ENCODE assay signal across 8 mouse cellular contexts in the genomic region with DNA sequence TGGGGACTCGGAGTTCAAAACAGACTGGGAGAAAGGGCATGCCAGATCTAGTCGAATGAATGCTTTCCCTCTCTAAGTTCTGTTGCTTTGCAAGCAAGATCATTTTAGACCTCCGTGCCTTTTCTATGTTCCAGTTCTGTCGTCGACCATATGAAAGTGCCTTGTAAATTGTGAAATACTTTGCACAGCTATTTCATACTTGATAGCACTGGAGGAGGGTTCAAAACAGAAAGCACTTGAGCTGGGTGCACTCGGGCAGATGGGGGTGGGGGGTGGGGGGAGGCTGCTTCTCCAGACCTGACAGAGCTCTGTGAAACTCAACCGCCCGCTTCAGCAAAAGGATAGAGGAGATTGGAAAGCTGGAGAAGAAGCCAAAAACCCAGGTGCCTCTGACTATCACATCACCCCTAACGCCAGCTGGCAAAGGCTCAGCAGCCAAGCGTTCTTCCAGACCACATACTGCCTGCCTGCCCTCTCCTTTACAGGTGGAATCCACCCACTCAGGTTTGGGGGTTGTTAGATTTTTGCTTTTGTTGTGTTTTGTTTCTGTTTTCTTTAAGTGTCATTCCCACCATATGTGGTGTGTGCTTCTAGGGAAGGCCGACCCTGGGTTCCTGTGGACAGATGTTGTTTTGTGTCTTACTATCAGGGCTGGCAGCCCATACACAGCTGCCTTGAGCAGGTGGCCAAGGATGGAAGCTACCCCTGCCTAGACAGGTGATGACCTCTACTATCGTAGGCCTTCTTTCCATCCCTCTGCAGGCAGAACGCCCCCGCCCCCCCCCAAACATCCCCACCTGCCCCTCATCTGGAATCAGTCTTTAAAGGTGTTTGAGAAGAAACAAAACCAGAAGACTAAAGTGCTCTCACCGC. TPM values are rescaled to one million over a fixed set of nuclear protein-coding genes. Genes with fewer than 3 reads are reported as not detected.
A peak's percentile ranks its signal among the peaks of the same experiment; 100 is the strongest.
DNase-seq lines count a peak whose midpoint lies in the region; ATAC-seq and TF ChIP-seq lines count a peak whose summit lies in the region.

No protein-coding gene starts in this region.

- H3K4me2 ChIP-seq in forebrain, embryonic 13.5 days, result peak overlapping the region; percentile 99

- TF ChIP-seq POLR2A in small intestine, adult 2 months (IDR thresholded peaks at IDR 0.05; ENCODE audit: low read depth, low read length), result no peak

- peak; percentile 62 for DNase-seq in gastrocnemius, adult 2 months
- no peak for DNase-seq in gastrocnemius, postnatal 14 days
- no peak for DNase-seq in limb, embryonic 10.5 days (ENCODE audit: low spot score)
- no peak for DNase-seq in gastrocnemius, postnatal 36 days
- no peak for DNase-seq in spleen, postnatal 14 days (ENCODE audit: low spot score in 2 of 2)

- intact Hi-C loops in gastrocnemius, adult 2 months (cut with DNase I), result loop anchor here (2.0 to 5.0 kb wide), 3 partner anchors 53 to 154 kb away; partner anchors contain the start of genes Aagab and Iqch
- intact Hi-C loops in gastrocnemius, postnatal 14 days (cut with DNase I; ENCODE audit: low total_unique reads), result loop anchor here (10.0 kb wide), 1 partner anchor 91 kb away; no protein-coding TSS in a partner anchor
- intact Hi-C loops in gastrocnemius, postnatal 36 days (cut with DNase I), result loop anchor here (2.0 kb wide), 3 partner anchors 49 to 105 kb away; no protein-coding TSS in a partner anchor

- no peaks in the 10 kb centered on the region for H3K9me3 ChIP-seq in E14TG2a.4 (ENCODE audit: low read length)
- no peaks in the 10 kb centered on the region for H3K9me3 ChIP-seq in forebrain, embryonic 13.5 days (replicated peaks)
- no peaks in the 10 kb centered on the region for H3K9me3 ChIP-seq in limb, embryonic 10.5 days (replicated peaks)

- no peak for TF ChIP-seq CTCF in gastrocnemius, adult 2 months (IDR thresholded peaks at IDR 0.05)
- TF ChIP-seq CTCF in E14TG2a.4 (conservative IDR thresholded peaks at IDR 0.05; ENCODE audit: low read length), result no peak
- no peak for TF ChIP-seq CTCF in small intestine, adult 2 months (IDR thresholded peaks at IDR 0.05; ENCODE audit: extremely low read depth, insufficient read length, insufficient replicate concordance, low read depth, low read length)

- H3K27ac ChIP-seq in gastrocnemius, adult 2 months, result peak overlapping the region; percentile 97
- H3K27ac ChIP-seq in forebrain, embryonic 13.5 days, result no peak overlapping the region
- H3K27ac ChIP-seq in limb, embryonic 10.5 days, result peak overlapping the region; percentile 96
- peak overlapping the region; percentile 25; the same call in 1 of the 2 replicates for H3K27ac ChIP-seq in small intestine, adult 2 months (ENCODE audit: insufficient read depth, low read depth, low read length)

- no peaks in the 10 kb centered on the region for H3K36me3 ChIP-seq in E14TG2a.4 (ENCODE audit: insufficient read depth, low read length)
- H3K36me3 ChIP-seq in forebrain, embryonic 13.5 days (ENCODE audit: poor library complexity, severe bottlenecking), result no peaks in the 10 kb centered on the region
- H3K36me3 ChIP-seq in limb, embryonic 10.5 days, result peaks cover 19% of the 10 kb centered on the region; the same call in 1 of the 2 replicates
- no peaks in the 10 kb centered on the region for H3K36me3 ChIP-seq in small intestine, adult 2 months (ENCODE audit: control insufficient read depth, insufficient read depth, low read length)

- H3K4me3 ChIP-seq in gastrocnemius, adult 2 months, result peak overlapping the region; percentile 95
- peak overlapping the region; percentile 86 for H3K4me3 ChIP-seq in E14TG2a.4 (replicated peaks; ENCODE audit: low read length)
- H3K4me3 ChIP-seq in forebrain, embryonic 13.5 days, result peak overlapping the region; percentile 73
- peak overlapping the region; percentile 69 for H3K4me3 ChIP-seq in limb, embryonic 10.5 days
- peak overlapping the region; percentile 95 for H3K4me3 ChIP-seq in small intestine, adult 2 months (ENCODE audit: low read depth, low read length)

- H3K4me1 ChIP-seq in E14TG2a.4 (replicated peaks; ENCODE audit: low read depth, low read length), result peaks cover 68% of the 10 kb centered on the region
- H3K4me1 ChIP-seq in forebrain, embryonic 13.5 days, result peaks cover 68% of the 10 kb centered on the region
- H3K4me1 ChIP-seq in limb, embryonic 10.5 days, result peaks cover 72% of the 10 kb centered on the region
- H3K4me1 ChIP-seq in small intestine, adult 2 months (ENCODE audit: control insufficient read depth, insufficient read depth, insufficient read length, low read length), result peaks cover 33% of the 10 kb centered on the region

- no peak for ATAC-seq in forebrain, embryonic 13.5 days

- peaks cover 48% of the 10 kb centered on the region for H3K27me3 ChIP-seq in E14TG2a.4 (ENCODE audit: insufficient read depth, low read length)
- H3K27me3 ChIP-seq in forebrain, embryonic 13.5 days, result peaks cover 5% of the 10 kb centered on the region
- H3K27me3 ChIP-seq in limb, embryonic 10.5 days (ENCODE audit: low read depth, poor library complexity, severe bottlenecking), result no peaks in the 10 kb centered on the region
- H3K27me3 ChIP-seq in small intestine, adult 2 months (ENCODE audit: control insufficient read depth, insufficient read depth, low read length), result no peaks in the 10 kb centered on the region

- WGBS in forebrain, embryonic 13.5 days, result 17% methylated on average over 15 of the region's 15 CpGs
- WGBS in limb, embryonic 10.5 days, result 48% methylated on average over 15 of the region's 15 CpGs
- WGBS in small intestine, adult 2 months, result 4% methylated on average over 15 of the region's 15 CpGs

- peak overlapping the region; percentile 86 for H3K9ac ChIP-seq in forebrain, embryonic 13.5 days

RNA-seq across cellular contexts. Expression of gene Smad3, which starts 1.9 kb away (rescaled TPM):
- 10 to 100 TPM; 61.7 to 75.3 TPM for total RNA-seq in gastrocnemius, adult 2 months (2021)
- total RNA-seq in gastrocnemius, postnatal 14 days (2021), result 10 to 100 TPM; 39.3 to 40.2 TPM
- 9.9 and 10.7 TPM in 2 replicates for polyA plus RNA-seq in forebrain, embryonic 13.5 days (2015; fragmentation: Nextera tagmentation; extraction: Ambion mirVana)
- 27.1 and 27.7 TPM in 2 replicates for polyA plus RNA-seq in limb, embryonic 10.5 days (2016; fragmentation: Nextera tagmentation; extraction: Ambion mirVana)
- 13.9 and 21.6 TPM in 2 replicates for polyA plus RNA-seq in small intestine, adult 2 months (2012; rRNA removed)
- 10 to 100 TPM; 46.3 to 56.9 TPM for total RNA-seq in gastrocnemius, postnatal 36 days (2021)
